Mouse (Mus musculus): ENCODE measurements around the gene Zmynd15. TPM values are rescaled to one million over a fixed set of nuclear protein-coding genes. Genes with fewer than 3 reads are reported as not detected.
"Not testable (repeated sequence)": the region's sequence is repeated elsewhere in the genome, so short reads cannot be mapped to it uniquely, and the experiment has no call there.

The Zmynd15 gene
- polyA plus RNA-seq, 1 experiment from 2014 or later: 1.5 TPM

- Histone ChIP-seq H3K9me3 (replicated peaks; ENCODE audit: low read length) (no peaks in the 10 kb centered on the region), H3K27me3 (ENCODE audit: insufficient read depth, low read length) (no peaks in the 10 kb centered on the region), H3K4me1 (replicated peaks; ENCODE audit: insufficient read depth, low read length) (peaks cover 8% of the 10 kb centered on the region; the same call in 1 of the 2 replicates), H3K4me3 (replicated peaks; ENCODE audit: low read depth, low read length) (no peak overlapping the region), H3K27ac (no peak overlapping the region), H3K4me2 (ENCODE audit: low read length) (no peak overlapping the region), H3K36me3 (ENCODE audit: insufficient read depth, low read length) (no peaks in the 10 kb centered on the region), H3K9ac (ENCODE audit: low read depth, low read length) (no peak overlapping the region)
- DNase-seq (ENCODE audit: low spot score) (no peak), ATAC-seq (replicated peaks; ENCODE audit: low FRiP score, low read depth) (no peak)
- 93% methylated on average over 3 of the region's 3 CpGs for WGBS
- no peak for TF ChIP-seq CTCF (IDR thresholded peaks at IDR 0.05; ENCODE audit: low read depth)
Measured at GRCm38 (mm10) chr11:70469764-70470163, 10.5 kb downstream of the Zmynd15 start.

- no peak overlapping the region for H3K9ac ChIP-seq (ENCODE audit: low read depth, low read length)
- H3K4me1 ChIP-seq (replicated peaks; ENCODE audit: insufficient read depth, low read length): no peaks in the 10 kb centered on the region
- no peak overlapping the region for H3K4me3 ChIP-seq (replicated peaks; ENCODE audit: low read depth, low read length)
- H3K9me3 ChIP-seq (replicated peaks; ENCODE audit: low read length): no peaks in the 10 kb centered on the region
- H3K4me2 ChIP-seq (ENCODE audit: low read length): no peak overlapping the region
- 0 out of 2 replicates have a peak overlapping the region, but pooled peaks have one; percentile 13 for H3K27ac ChIP-seq
- H3K36me3 ChIP-seq (ENCODE audit: insufficient read depth, low read length): no peaks in the 10 kb centered on the region
- DNase-seq (ENCODE audit: low spot score) (no peak), ATAC-seq (replicated peaks; ENCODE audit: low FRiP score, low read depth) (no peak)
- no peak for TF ChIP-seq CTCF (IDR thresholded peaks at IDR 0.05; ENCODE audit: low read depth)
- no peaks in the 10 kb centered on the region for H3K27me3 ChIP-seq (ENCODE audit: insufficient read depth, low read length)
Measured at GRCm38 (mm10) chr11:70472716-70473115, 13.5 kb downstream of the Zmynd15 start.

GRCm38 (mm10) chr11:70473291-70473690 is 14.1 kb downstream of the Zmynd15 start:
- ATAC-seq (replicated peaks; ENCODE audit: low FRiP score, low read depth); H3K9me3 ChIP-seq (replicated peaks; ENCODE audit: low read length); H3K36me3 ChIP-seq (ENCODE audit: insufficient read depth, low read length); H3K27me3 ChIP-seq (ENCODE audit: insufficient read depth, low read length); H3K4me3 ChIP-seq (replicated peaks; ENCODE audit: low read depth, low read length); H3K4me1 ChIP-seq (replicated peaks; ENCODE audit: insufficient read depth, low read length); DNase-seq (ENCODE audit: low spot score); H3K9ac ChIP-seq (ENCODE audit: low read depth, low read length); H3K4me2 ChIP-seq (ENCODE audit: low read length): not testable (repeated sequence)
- peak overlapping the region; percentile 62 for H3K27ac ChIP-seq
- 58% methylated on average over 5 of the region's 5 CpGs for WGBS

GRCm38 (mm10) chr11:70474872-70475534 is 15.8 kb downstream of the Zmynd15 start:
- TF ChIP-seq CTCF (IDR thresholded peaks at IDR 0.05; ENCODE audit: low read depth): no peak
- H3K9ac ChIP-seq (ENCODE audit: low read depth, low read length): no peak overlapping the region
- peak; percentile 85 for ATAC-seq (replicated peaks; ENCODE audit: low FRiP score, low read depth)
- no peaks in the 10 kb centered on the region for H3K27me3 ChIP-seq (ENCODE audit: insufficient read depth, low read length)
- 43% methylated on average over 12 of the region's 12 CpGs for WGBS
- no peaks in the 10 kb centered on the region for H3K36me3 ChIP-seq (ENCODE audit: insufficient read depth, low read length)
- H3K4me1 ChIP-seq (replicated peaks; ENCODE audit: insufficient read depth, low read length): no peaks in the 10 kb centered on the region
- no peak overlapping the region; the same call in 1 of the 2 replicates for H3K4me2 ChIP-seq (ENCODE audit: low read length)
- H3K27ac ChIP-seq: peak overlapping the region; percentile 60
- H3K9me3 ChIP-seq (replicated peaks; ENCODE audit: low read length): no peaks in the 10 kb centered on the region
- H3K4me3 ChIP-seq (replicated peaks; ENCODE audit: low read depth, low read length): no peak overlapping the region
- DNase-seq (ENCODE audit: low spot score): peak; percentile 50

GRCm38 (mm10) chr11:70485498-70485897 is 26.3 kb downstream of the Zmynd15 start:
- H3K4me2 ChIP-seq (ENCODE audit: low read length): no peak overlapping the region
- no peaks in the 10 kb centered on the region for H3K36me3 ChIP-seq (ENCODE audit: insufficient read depth, low read length)
- H3K27ac ChIP-seq: no peak overlapping the region
- DNase-seq (ENCODE audit: low spot score) (peak; percentile 74), ATAC-seq (replicated peaks; ENCODE audit: low FRiP score, low read depth) (no peak)
- H3K9ac ChIP-seq (ENCODE audit: low read depth, low read length): no peak overlapping the region
- no peak for TF ChIP-seq CTCF (IDR thresholded peaks at IDR 0.05; ENCODE audit: low read depth)
- H3K4me1 ChIP-seq (replicated peaks; ENCODE audit: insufficient read depth, low read length): no peaks in the 10 kb centered on the region
- no peaks in the 10 kb centered on the region for H3K27me3 ChIP-seq (ENCODE audit: insufficient read depth, low read length)
- WGBS: 45% methylated on average over 2 of the region's 2 CpGs
- no peaks in the 10 kb centered on the region for H3K9me3 ChIP-seq (replicated peaks; ENCODE audit: low read length)
- H3K4me3 ChIP-seq (replicated peaks; ENCODE audit: low read depth, low read length): no peak overlapping the region

GRCm38 (mm10) chr11:70487816-70488215 is 28.6 kb downstream of the Zmynd15 start:
- no peaks in the 10 kb centered on the region for H3K27me3 ChIP-seq (ENCODE audit: insufficient read depth, low read length)
- no peak overlapping the region for H3K4me3 ChIP-seq (replicated peaks; ENCODE audit: low read depth, low read length)
- WGBS: 43% methylated on average over 4 of the region's 4 CpGs
- ATAC-seq (replicated peaks; ENCODE audit: low FRiP score, low read depth): no peak
- no peak overlapping the region for H3K9ac ChIP-seq (ENCODE audit: low read depth, low read length)
- no peaks in the 10 kb centered on the region for H3K36me3 ChIP-seq (ENCODE audit: insufficient read depth, low read length)
- TF ChIP-seq CTCF (IDR thresholded peaks at IDR 0.05; ENCODE audit: low read depth): no peak
- H3K4me2 ChIP-seq (ENCODE audit: low read length): no peak overlapping the region
- no peak for DNase-seq (ENCODE audit: low spot score)
- H3K27ac ChIP-seq: no peak overlapping the region
- H3K9me3 ChIP-seq (replicated peaks; ENCODE audit: low read length): no peaks in the 10 kb centered on the region
- no peaks in the 10 kb centered on the region for H3K4me1 ChIP-seq (replicated peaks; ENCODE audit: insufficient read depth, low read length)

GRCm38 (mm10) chr11:70489138-70489537 is 29.9 kb downstream of the Zmynd15 start:
- Histone ChIP-seq H3K4me2 (ENCODE audit: low read length) (no peak overlapping the region), H3K9me3 (replicated peaks; ENCODE audit: low read length) (no peaks in the 10 kb centered on the region), H3K4me3 (replicated peaks; ENCODE audit: low read depth, low read length) (no peak overlapping the region), H3K27me3 (ENCODE audit: insufficient read depth, low read length) (no peaks in the 10 kb centered on the region), H3K36me3 (ENCODE audit: insufficient read depth, low read length) (no peaks in the 10 kb centered on the region), H3K9ac (ENCODE audit: low read depth, low read length) (no peak overlapping the region), H3K4me1 (replicated peaks; ENCODE audit: insufficient read depth, low read length) (no peaks in the 10 kb centered on the region), H3K27ac (no peak overlapping the region)
- WGBS: 80% methylated on average over 3 of the region's 3 CpGs
- ATAC-seq (replicated peaks; ENCODE audit: low FRiP score, low read depth) (no peak), DNase-seq (ENCODE audit: low spot score) (no peak)
- no peak for TF ChIP-seq CTCF (IDR thresholded peaks at IDR 0.05; ENCODE audit: low read depth)
